Mouse (Mus musculus): ENCODE results near the gene Pigs.

- TF ChIP-seq EP300 (IDR thresholded peaks at IDR 0.05; ENCODE audit: low read depth) = no peak
- TF ChIP-seq CTCF (IDR thresholded peaks at IDR 0.05; ENCODE audit: low read depth) = peak; percentile 87
Measured at GRCm38 (mm10) chr11:78355471-78356238, 27.4 kb downstream of the Pigs start.

All from liver, postnatal 0 days (tissue).